Mouse (Mus musculus): Measurements from ENCODE around the gene Zfp369. TPM values are rescaled to one million over a fixed set of nuclear protein-coding genes. Genes with fewer than 3 reads are reported as not detected.

The Zfp369 gene
- 17.1 and 19.0 TPM in 2 replicates for polyA plus RNA-seq (2012; rRNA removed)

DNA sequence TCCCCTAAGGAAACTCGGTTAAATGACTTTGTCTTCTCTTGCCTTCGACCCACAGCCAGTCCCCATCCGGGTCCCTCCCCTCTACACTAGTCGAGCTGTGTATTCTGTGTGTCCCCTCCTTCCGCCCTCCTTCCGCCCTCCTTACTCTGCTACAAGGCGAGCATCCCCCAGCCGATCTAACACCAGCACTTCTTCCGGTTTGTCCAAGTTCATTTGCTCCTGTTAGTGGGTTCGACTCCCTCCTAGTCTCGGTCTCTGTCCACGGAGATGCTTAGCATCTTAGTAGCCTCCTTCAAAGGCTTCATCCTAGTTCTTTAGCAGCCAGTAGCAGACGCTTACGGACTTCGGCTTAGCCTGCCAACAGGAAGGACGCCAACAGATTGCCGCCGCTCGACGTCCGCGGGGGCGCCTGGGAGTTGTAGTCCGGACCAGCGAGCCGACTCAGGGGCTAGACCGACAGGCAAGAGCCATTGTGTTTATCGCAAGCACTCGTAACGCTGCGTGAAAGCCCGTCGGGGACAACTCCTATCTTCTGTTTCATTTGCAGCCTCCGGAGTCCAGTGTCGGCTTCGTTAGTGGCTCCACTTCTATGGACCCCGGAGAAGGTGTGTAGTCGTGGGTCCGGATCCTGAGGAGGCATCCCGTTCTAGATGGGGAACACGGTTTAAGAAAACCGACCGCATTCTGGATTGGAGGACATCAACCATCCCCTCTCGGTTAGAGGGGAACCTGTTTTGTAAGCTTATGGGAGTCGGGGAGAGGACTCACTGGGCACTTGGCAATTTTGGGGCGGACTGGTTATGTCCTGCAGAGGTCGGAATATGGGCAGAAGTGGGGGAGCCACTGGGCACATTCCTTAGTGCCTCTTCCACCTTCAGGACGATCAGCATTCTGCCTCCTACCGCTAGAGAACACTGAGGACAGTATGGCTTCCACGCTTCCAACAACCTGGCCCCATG lies at the start of gene Zfp369:
Gene Zfp369 (plus strand): TSS at position 432 of the 959 bp plus-strand sequence.
- Histone ChIP-seq H3K36me3 (ENCODE audit: control insufficient read depth, insufficient read depth, low read length) (no peaks in the 10 kb centered on the region), H3K27me3 (replicated peaks; ENCODE audit: control insufficient read depth, insufficient read depth, low read length) (no peaks in the 10 kb centered on the region), H3K4me3 (ENCODE audit: insufficient read depth, low read depth, low read length) (peak within 1 kb of the TSS; percentile 84), H3K27ac (ENCODE audit: insufficient read depth, low read depth, low read length) (peak within 1 kb of the TSS; percentile 78), H3K4me1 (ENCODE audit: control insufficient read depth, insufficient read depth, low read length) (peaks cover 4% of the 10 kb centered on the region; the same call in 1 of the 2 replicates)
- peak; percentile 96 for DNase-seq
- under 1% methylated on average over 50 of the region's 50 CpGs for WGBS
- TF ChIP-seq POLR2A (IDR thresholded peaks at IDR 0.05; ENCODE audit: low read depth, low read length) (no peak), CTCF (conservative IDR thresholded peaks at IDR 0.05; ENCODE audit: insufficient read depth, insufficient read length, low read depth, low read length) (no peak)

DNA sequence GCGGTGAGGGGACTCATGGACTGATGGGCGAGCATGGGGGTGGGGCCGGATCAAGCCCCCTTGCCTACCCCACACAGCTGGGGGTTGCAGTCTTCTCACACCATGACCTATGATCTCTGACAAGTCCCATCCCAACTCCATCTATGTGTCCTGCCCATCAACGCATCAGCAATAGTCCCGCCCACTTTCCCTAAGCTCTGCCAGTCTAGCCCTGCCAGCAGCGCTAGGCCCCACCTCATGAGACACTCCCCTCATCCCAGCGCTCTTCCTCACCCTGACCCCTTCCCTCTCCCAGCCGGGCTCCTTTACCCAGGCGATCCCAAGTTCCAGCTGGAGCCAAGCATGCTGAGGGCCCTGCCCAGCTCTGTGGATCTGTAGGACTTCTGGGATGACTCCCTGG lies 41.4 kb upstream of the Zfp369 start:
- no peaks in the 10 kb centered on the region for H3K27me3 ChIP-seq (replicated peaks; ENCODE audit: control insufficient read depth, insufficient read depth, low read length)
- WGBS: 76% methylated on average over 9 of the region's 9 CpGs
- TF ChIP-seq POLR2A (IDR thresholded peaks at IDR 0.05; ENCODE audit: low read depth, low read length) (no peak), CTCF (conservative IDR thresholded peaks at IDR 0.05; ENCODE audit: insufficient read depth, insufficient read length, low read depth, low read length) (no peak)

DNA sequence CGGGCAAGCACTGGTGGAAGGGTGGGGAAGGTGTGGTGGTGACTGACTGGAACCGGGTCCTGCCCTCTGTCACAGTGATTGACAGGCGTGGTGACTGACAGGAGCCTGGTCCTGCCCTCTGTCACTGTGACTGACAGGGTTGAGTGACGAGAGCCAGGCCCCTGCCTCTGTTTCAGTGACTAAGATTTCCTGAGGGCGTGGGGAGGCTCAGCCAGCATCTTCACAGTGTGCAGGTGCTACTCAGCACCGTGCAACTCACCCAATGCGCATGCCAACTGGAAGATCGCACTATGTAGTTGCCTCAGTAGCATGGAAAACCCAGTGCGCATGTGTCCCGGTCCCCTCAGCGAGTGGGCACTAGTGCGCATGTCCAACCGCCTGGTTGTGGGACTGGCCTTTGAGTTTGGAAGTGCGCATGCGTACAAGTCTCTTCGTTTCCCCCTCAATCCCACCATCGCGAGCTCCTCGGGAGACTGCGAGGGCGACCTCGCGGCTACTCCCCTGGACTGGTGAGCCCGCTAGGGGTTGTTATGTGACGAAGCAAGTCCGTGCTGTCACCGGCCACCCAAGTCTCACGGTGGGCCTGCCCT lies 38.0 kb upstream of the Zfp369 start:
- H3K27ac ChIP-seq (ENCODE audit: insufficient read depth, low read depth, low read length): peak overlapping the region; percentile 75
- no peaks in the 10 kb centered on the region for H3K4me1 ChIP-seq (ENCODE audit: control insufficient read depth, insufficient read depth, low read length)
- peak overlapping the region; percentile 66 for H3K4me3 ChIP-seq (ENCODE audit: insufficient read depth, low read depth, low read length)
- DNase-seq: peak; percentile 98
- TF ChIP-seq CTCF (conservative IDR thresholded peaks at IDR 0.05; ENCODE audit: insufficient read depth, insufficient read length, low read depth, low read length) (no peak), POLR2A (IDR thresholded peaks at IDR 0.05; ENCODE audit: low read depth, low read length) (no peak)
- 1% methylated on average over 28 of the region's 28 CpGs for WGBS
- no peaks in the 10 kb centered on the region for H3K27me3 ChIP-seq (replicated peaks; ENCODE audit: control insufficient read depth, insufficient read depth, low read length)
- no peaks in the 10 kb centered on the region for H3K36me3 ChIP-seq (ENCODE audit: control insufficient read depth, insufficient read depth, low read length)

More for the DNA sequence above, 41.4 kb upstream of the Zfp369 start:
- Histone ChIP-seq H3K27ac (ENCODE audit: insufficient read depth, low read depth, low read length) (no peak overlapping the region), H3K4me3 (ENCODE audit: insufficient read depth, low read depth, low read length) (no peak overlapping the region), H3K4me1 (ENCODE audit: control insufficient read depth, insufficient read depth, low read length) (no peaks in the 10 kb centered on the region), H3K36me3 (ENCODE audit: control insufficient read depth, insufficient read depth, low read length) (no peaks in the 10 kb centered on the region)
- no peak for DNase-seq

DNA sequence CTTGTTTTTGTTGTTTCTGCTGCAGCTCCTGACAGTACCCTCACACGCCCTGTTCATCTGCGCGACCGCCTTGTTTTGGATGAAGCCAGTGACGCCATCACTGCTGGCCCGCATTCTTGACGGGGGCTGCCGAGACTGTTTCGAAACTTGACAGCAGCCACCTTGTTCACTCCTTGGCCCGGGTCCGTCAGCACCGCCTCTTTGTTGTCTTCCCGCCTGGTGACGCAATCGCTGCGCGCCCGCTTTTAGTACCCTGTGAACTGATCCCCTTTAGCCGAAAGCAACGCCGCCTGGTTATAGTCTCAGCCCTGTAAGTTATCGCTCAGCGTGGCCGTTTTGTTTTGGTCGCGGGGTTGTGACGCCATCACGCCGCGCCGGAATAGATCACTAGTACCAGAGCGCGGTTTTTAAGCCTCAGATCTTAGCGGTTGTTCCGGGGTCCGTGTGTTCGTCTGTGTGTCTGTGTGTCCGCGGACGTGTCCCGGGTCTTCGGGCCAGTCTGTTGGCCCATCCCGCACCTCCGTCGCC lies 37.5 kb upstream of the Zfp369 start:
- Histone ChIP-seq H3K4me3 (ENCODE audit: insufficient read depth, low read depth, low read length) (peak overlapping the region; percentile 66), H3K4me1 (ENCODE audit: control insufficient read depth, insufficient read depth, low read length) (no peaks in the 10 kb centered on the region), H3K27me3 (replicated peaks; ENCODE audit: control insufficient read depth, insufficient read depth, low read length) (no peaks in the 10 kb centered on the region), H3K27ac (ENCODE audit: insufficient read depth, low read depth, low read length) (peak overlapping the region; percentile 75), H3K36me3 (ENCODE audit: control insufficient read depth, insufficient read depth, low read length) (no peaks in the 10 kb centered on the region)
- TF ChIP-seq POLR2A (IDR thresholded peaks at IDR 0.05; ENCODE audit: low read depth, low read length) (no peak), CTCF (conservative IDR thresholded peaks at IDR 0.05; ENCODE audit: insufficient read depth, insufficient read length, low read depth, low read length) (no peak)
- under 1% methylated on average over 45 of the region's 45 CpGs for WGBS
- peak; percentile 97 for DNase-seq

DNA sequence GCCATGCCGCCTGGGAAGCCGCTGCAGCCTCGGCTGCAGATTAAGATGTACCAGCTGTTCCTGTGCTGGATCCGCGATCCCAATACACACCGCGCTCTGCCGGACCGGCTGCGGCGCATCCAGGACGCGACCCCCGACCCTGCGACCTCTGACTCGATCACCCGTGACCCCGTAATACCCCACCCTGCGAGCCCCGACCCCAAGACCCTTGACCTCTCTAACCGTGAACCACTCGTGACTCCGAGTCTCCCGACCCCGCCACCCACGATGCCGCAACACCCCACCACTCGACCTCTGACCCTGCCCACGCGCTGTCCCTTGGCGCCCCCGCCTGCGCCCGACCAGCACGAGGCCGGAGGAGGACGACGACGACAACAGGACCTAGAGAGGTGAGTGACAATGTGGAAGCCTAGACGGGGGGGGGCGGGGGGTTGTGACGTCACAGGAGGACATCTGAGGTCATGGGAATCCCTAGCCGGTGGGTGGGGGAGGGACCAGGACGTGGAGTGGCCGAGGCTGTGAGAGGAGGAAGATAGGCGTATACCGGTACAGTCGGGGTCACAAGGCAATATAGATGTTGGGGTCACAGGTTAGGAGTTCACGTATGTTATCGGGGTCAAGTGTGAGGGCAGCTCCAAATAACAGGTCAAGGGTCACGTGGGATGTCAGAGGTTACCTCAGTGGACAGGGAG lies 36.8 kb upstream of the Zfp369 start:
- H3K4me1 ChIP-seq (ENCODE audit: control insufficient read depth, insufficient read depth, low read length): no peaks in the 10 kb centered on the region
- H3K27ac ChIP-seq (ENCODE audit: insufficient read depth, low read depth, low read length): no peak overlapping the region
- DNase-seq: peak; percentile 10
- 3% methylated on average over 51 of the region's 51 CpGs for WGBS
- no peaks in the 10 kb centered on the region for H3K27me3 ChIP-seq (replicated peaks; ENCODE audit: control insufficient read depth, insufficient read depth, low read length)
- no peaks in the 10 kb centered on the region for H3K36me3 ChIP-seq (ENCODE audit: control insufficient read depth, insufficient read depth, low read length)
- no peak for TF ChIP-seq CTCF (conservative IDR thresholded peaks at IDR 0.05; ENCODE audit: insufficient read depth, insufficient read length, low read depth, low read length)
- no peak for TF ChIP-seq POLR2A (IDR thresholded peaks at IDR 0.05; ENCODE audit: low read depth, low read length)
- peak overlapping the region; percentile 66 for H3K4me3 ChIP-seq (ENCODE audit: insufficient read depth, low read depth, low read length)

DNA sequence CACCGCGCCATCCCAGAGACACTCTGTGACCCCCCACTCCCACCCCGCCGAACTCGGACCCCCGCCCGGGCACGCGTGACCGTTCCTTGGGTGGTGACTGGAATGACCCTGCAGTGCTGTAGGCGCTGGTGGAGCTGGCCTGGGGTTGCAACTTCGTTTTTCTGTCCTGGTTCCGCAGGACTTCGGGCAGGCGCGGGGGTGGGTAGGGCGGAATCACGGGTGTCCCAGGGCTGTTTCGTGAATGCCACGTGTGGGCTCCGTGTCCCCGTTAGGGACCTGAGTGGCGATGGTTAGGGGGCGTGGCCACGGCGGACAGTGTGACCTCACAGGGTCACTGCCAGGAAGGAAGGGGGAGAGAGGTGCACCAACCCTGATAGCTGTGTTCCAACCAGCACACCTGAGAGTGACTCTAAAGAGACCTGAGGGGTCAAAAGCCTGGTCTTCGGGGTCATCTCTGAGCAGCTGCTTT lies 36.3 kb upstream of the Zfp369 start:
- TF ChIP-seq CTCF (conservative IDR thresholded peaks at IDR 0.05; ENCODE audit: insufficient read depth, insufficient read length, low read depth, low read length) (no peak), POLR2A (IDR thresholded peaks at IDR 0.05; ENCODE audit: low read depth, low read length) (no peak)
- Histone ChIP-seq H3K4me1 (ENCODE audit: control insufficient read depth, insufficient read depth, low read length) (no peaks in the 10 kb centered on the region), H3K27ac (ENCODE audit: insufficient read depth, low read depth, low read length) (no peak overlapping the region), H3K4me3 (ENCODE audit: insufficient read depth, low read depth, low read length) (peak overlapping the region; percentile 66), H3K27me3 (replicated peaks; ENCODE audit: control insufficient read depth, insufficient read depth, low read length) (no peaks in the 10 kb centered on the region), H3K36me3 (ENCODE audit: control insufficient read depth, insufficient read depth, low read length) (no peaks in the 10 kb centered on the region)
- DNase-seq: no peak
- WGBS: 38% methylated on average over 27 of the region's 27 CpGs

Measured in kidney, adult 2 months (tissue).